Mouse (Mus musculus) retina, postnatal 7 days (tissue): ENCODE data around the gene Gm3625.
A peak's percentile ranks its signal among the peaks of the same experiment; 100 is the strongest.
"Not testable (repeated sequence)": the region's sequence is repeated elsewhere in the genome, so short reads cannot be mapped to it uniquely, and the experiment has no call there.

Source experiments
- DNase-seq: peaks from one replicate; pipeline ENCODE4 v3.0.0-alpha.2; 2012; ENCODE audit warnings: low read depth, low spot score

The Gm3625 gene

GRCm38 (mm10) chr12:4556891-4557290, 35.8 kb downstream of the Gm3625 start:
- DNase-seq, result no peak

DNA sequence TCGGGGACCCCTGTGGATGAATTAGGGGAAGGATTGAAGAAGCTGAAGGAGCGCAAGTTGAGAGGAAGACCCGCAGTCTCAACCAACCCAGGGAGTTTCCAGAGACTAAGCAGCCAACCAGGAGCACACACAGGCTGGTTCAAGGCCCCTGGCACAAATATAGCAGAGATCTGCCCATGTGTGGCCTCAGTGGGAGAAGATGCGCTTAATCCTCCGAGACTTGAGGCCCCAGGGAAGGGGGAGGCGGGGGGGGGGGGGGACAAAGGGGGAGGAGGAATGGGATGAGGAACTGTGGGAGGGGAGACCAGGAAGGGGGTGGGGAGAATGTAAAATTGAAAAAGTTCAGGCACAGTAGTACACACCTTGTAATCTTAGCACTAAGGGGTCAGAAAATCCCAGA, 37.3 kb downstream of the Gm3625 start:
- no peak for DNase-seq

- DNase-seq, result not testable (repeated sequence)
Observed at GRCm38 (mm10) chr12:4553704-4554103, 39.0 kb downstream of the Gm3625 start.

- peak; percentile 79 for DNase-seq
Observed at GRCm38 (mm10) chr12:4548053-4549013, 44.4 kb downstream of the Gm3625 start.

GRCm38 (mm10) chr12:4547557-4547956, 45.2 kb downstream of the Gm3625 start:
- DNase-seq, result no peak

DNA sequence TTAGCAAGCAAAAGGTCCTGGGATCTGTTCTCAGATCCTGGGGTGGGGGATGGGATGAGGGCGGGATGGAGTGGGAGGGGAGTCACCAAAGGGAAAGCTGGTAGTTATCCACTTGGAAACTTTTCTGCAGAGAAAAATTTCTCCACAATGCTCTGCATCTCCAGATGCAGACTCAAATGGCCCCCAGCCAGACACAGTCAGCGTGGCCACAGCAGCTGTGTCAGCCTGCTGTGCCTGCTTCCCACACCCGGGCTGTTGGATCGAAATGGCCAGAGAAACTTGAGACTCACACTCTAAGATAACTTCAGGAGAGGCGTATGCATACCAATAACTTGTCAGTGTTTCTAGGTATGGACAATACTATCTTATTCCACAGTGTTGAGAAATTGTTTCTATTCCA, 46.2 kb downstream of the Gm3625 start:
- no peak for DNase-seq

- DNase-seq, result no peak
Observed at GRCm38 (mm10) chr12:4545425-4545824, 47.3 kb downstream of the Gm3625 start.

GRCm38 (mm10) chr12:4544400-4544919, 48.3 kb downstream of the Gm3625 start:
- DNase-seq, result no peak
